Mouse (Mus musculus) liver, postnatal 0 days (tissue): ENCODE data around the gene 4932438H23Rik. TPM values are rescaled to one million over a fixed set of nuclear protein-coding genes. Genes with fewer than 3 reads are reported as not detected.

Experiments
- ATAC-seq: fragments of 200-750 bp; cut with Nextera tagmentation; 2 replicates; pipeline ENCODE4 v1.8.0; 2017; ENCODE audit warnings: mild to moderate bottlenecking, moderate library complexity
- DNase-seq: peaks from one replicate; pipeline ENCODE4 v3.0.0-alpha.2; 2016
- H3K27ac ChIP-seq: fragments of 300-500 bp; sonication (generic); 2 replicates; pipeline ENCODE4 v1.5.1; 2014; ENCODE audit warnings: antibody characterized with exemption, moderate library complexity, mild to moderate bottlenecking, low read depth
- H3K27me3 ChIP-seq: fragments of 300-500 bp; sonication (generic); 2 replicates; pipeline ENCODE4 v1.6.1; 2014; ENCODE audit warnings: low read length, control low read depth, mixed read lengths; ENCODE audit not compliant: insufficient read depth
- H3K36me3 ChIP-seq: fragments of 300-500 bp; sonication (generic); replicated peaks from 2 replicates; pipeline ENCODE4 v1.6.1; 2014; ENCODE audit warnings: mild to moderate bottlenecking, control low read depth, low read length, moderate library complexity, mixed read lengths; ENCODE audit not compliant: insufficient read depth
- H3K4me1 ChIP-seq: fragments of 300-500 bp; sonication (generic); 2 replicates; pipeline ENCODE4 v1.6.1; 2014; ENCODE audit warnings: antibody characterized with exemption, mild to moderate bottlenecking, control low read depth; ENCODE audit not compliant: insufficient read depth
- H3K4me2 ChIP-seq: fragments of 300-500 bp; sonication (generic); 2 replicates; pipeline ENCODE4 v1.6.1; 2014; ENCODE audit warnings: low read depth, mild to moderate bottlenecking, low read length, moderate library complexity, mixed read lengths
- H3K4me3 ChIP-seq: fragments of 300-500 bp; sonication (generic); 2 replicates; pipeline ENCODE4 v1.5.1; 2014; ENCODE audit warnings: low read depth, low read length
- H3K9ac ChIP-seq: fragments of 300-500 bp; sonication (generic); replicated peaks from 2 replicates; pipeline ENCODE4 v1.6.1; 2014; ENCODE audit warnings: mild to moderate bottlenecking, moderate library complexity
- H3K9me3 ChIP-seq: fragments of 300-500 bp; sonication (generic); 2 replicates; pipeline ENCODE4 v1.6.1; 2016; ENCODE audit warnings: mild to moderate bottlenecking, control low read depth, low read length, mixed read lengths
- CTCF ChIP-seq: sonication (generic); IDR thresholded peaks from 2 replicates; pipeline ENCODE4 v1.5.1; 2016; ENCODE audit warnings: antibody characterized with exemption, low read depth
- EP300 ChIP-seq: IDR thresholded peaks from 2 replicates; pipeline ENCODE4 v1.6.1; 2016; ENCODE audit warnings: antibody characterized with exemption, low read depth, mild to moderate bottlenecking
- WGBS: fragments of 180-500 bp; shearing (Covaris S2); extraction: QIAGEN DNeasy Blood & Tissue Kit; methylation state at CpG from one replicate; pipeline ENCODE4 v1.1.7; 2014; ENCODE audit not compliant: insufficient replicate concordance; 5-methylcytosine and 5-hydroxymethylcytosine counted together
- polyA plus RNA-seq: library from polyadenylated mRNA; unstranded; fragments of >200 nt; fragmentation: Nextera tagmentation; extraction: Ambion mirVana; gene quantifications from 2 replicates; pipeline ENCODE4 v1.2.1, GENCODE M21; 2015

Gene 4932438H23Rik
- polyA plus RNA-seq, 1 experiment from 2014 or later, result not detected

- no peak for TF ChIP-seq CTCF
- no peak for TF ChIP-seq EP300
- DNase-seq (no peak), ATAC-seq (no peak)
- Histone ChIP-seq H3K4me2 (no peak overlapping the region), H3K9me3 (no peaks in the 10 kb centered on the region), H3K27me3 (0 out of 2 replicates have a peak, but pooled peaks cover 10% of the 10 kb centered on the region), H3K36me3 (no peaks in the 10 kb centered on the region), H3K27ac (no peak overlapping the region), H3K9ac (no peak overlapping the region), H3K4me1 (no peaks in the 10 kb centered on the region), H3K4me3 (no peak overlapping the region)
- WGBS, result 44% methylated on average over 13 of the region's 13 CpGs
Observed at GRCm38 (mm10) chr16:91105481-91106051, 10.6 kb upstream of the 4932438H23Rik start.

DNA sequence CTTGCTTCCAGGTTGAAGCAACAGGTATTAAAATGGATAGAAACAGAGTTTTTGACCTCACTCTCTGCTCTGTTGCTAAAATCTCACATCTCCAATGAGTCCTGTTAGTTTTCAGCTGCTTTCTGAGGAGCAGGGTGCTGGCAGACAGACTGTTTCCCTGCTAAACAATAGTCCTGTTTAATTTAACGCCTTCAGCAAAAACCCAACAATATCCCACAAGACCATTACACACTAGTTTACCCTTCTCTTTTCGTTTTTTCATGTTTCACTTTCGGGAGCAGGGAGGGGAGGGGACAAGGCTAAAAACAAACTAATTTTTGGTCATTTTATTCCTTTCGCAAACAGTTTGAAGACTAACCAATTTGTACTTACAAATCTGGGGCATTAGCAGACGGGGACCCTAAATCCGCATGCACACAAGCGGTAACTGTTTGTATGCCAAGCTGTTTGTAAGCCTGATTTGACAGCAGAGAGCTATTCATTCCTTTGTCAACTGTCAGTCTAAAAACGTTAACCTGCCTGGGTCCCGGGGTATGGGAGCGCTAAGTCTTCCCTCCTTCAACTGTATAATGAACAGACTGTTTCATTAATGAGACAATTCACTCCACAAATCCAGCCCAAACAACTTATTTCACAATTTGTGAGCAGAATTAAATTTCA lies 10.0 kb upstream of the 4932438H23Rik start:
- Histone ChIP-seq H3K4me3 (no peak overlapping the region), H3K27ac (no peak overlapping the region), H3K27me3 (0 out of 2 replicates have a peak, but pooled peaks cover 10% of the 10 kb centered on the region), H3K9me3 (no peaks in the 10 kb centered on the region), H3K36me3 (no peaks in the 10 kb centered on the region), H3K4me2 (no peak overlapping the region), H3K4me1 (no peaks in the 10 kb centered on the region), H3K9ac (no peak overlapping the region)
- no peak for ATAC-seq
- no peak for DNase-seq
- WGBS, result 46% methylated on average over 10 of the region's 10 CpGs
- TF ChIP-seq EP300 (no peak), CTCF (no peak)

- TF ChIP-seq CTCF (no peak), EP300 (no peak)
- no peak for ATAC-seq
- 0 out of 2 replicates have a peak, but pooled peaks cover 8% of the 10 kb centered on the region for H3K27me3 ChIP-seq
- H3K36me3 ChIP-seq, result no peaks in the 10 kb centered on the region
- no peaks in the 10 kb centered on the region for H3K9me3 ChIP-seq
- 76% methylated on average over 14 of the region's 14 CpGs for WGBS
- H3K4me2 ChIP-seq, result no peak overlapping the region
- H3K9ac ChIP-seq, result no peak overlapping the region
- H3K27ac ChIP-seq, result no peak overlapping the region
- no peak for DNase-seq
- H3K4me3 ChIP-seq, result no peak overlapping the region
- no peaks in the 10 kb centered on the region for H3K4me1 ChIP-seq
Observed at GRCm38 (mm10) chr16:91103386-91103785, 8.5 kb upstream of the 4932438H23Rik start.

DNA sequence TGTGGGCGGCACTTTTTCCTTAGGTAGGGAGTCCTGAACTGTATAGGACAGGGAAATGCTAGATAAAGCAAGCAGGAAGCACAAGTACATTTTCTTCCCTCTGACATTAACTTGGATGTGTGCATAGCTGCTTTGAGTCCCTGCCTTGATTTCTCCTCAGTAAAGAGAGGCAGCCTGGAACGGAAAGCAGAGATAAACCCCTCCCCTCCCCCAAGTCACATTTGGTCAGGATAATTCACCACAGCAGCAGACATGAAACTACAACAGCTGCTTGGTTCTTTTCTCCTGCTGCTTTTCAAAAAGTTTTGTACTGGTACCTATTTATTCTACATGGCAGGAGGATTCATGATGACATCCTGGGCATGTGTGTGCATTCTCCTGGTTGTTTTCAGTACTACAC lies 5.6 kb upstream of the 4932438H23Rik start:
- TF ChIP-seq CTCF (no peak), EP300 (no peak)
- Histone ChIP-seq H3K4me3 (no peak overlapping the region), H3K4me1 (no peaks in the 10 kb centered on the region), H3K27ac (no peak overlapping the region), H3K9ac (no peak overlapping the region), H3K9me3 (no peaks in the 10 kb centered on the region), H3K4me2 (no peak overlapping the region), H3K36me3 (no peaks in the 10 kb centered on the region), H3K27me3 (0 out of 2 replicates have a peak, but pooled peaks cover 7% of the 10 kb centered on the region)
- WGBS, result 57% methylated on average over 2 of the region's 2 CpGs
- DNase-seq, result no peak
- no peak for ATAC-seq

DNA sequence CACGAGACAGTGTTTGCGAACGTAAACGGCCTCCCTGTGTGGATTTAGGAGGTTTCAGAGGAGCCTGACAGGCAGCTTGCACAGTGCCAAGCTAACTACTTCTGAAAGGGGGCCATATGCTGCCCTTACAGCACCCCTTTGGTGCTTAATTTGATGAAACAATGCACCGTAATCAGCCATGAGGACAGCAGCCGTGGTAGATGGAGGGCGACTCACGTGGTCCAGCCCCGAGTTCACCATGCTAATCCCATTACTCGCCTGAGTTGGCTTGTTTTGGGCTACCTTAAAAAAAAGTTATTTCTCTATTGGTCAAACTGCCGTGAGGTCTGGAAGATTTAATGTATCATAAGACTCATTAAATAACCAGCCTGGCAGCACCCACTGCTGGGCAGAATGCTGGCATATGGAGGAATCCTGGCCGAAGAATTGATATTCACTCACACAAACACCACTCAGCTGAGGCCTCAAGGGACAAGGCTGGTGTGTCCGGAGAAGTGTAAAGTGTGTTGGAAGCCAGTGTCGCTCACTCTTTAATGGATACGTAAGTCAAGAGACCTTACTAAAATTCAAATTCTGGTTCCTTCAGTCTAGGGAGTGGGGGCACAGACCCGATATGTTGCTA lies 4.6 kb upstream of the 4932438H23Rik start:
- no peak overlapping the region for H3K9ac ChIP-seq
- no peak overlapping the region for H3K27ac ChIP-seq
- DNase-seq, result no peak
- peaks cover 5% of the 10 kb centered on the region; the same call in 1 of the 2 replicates for H3K27me3 ChIP-seq
- no peak overlapping the region for H3K4me3 ChIP-seq
- WGBS, result 77% methylated on average over 16 of the region's 16 CpGs
- TF ChIP-seq CTCF (no peak), EP300 (no peak)
- H3K36me3 ChIP-seq, result no peaks in the 10 kb centered on the region
- no peaks in the 10 kb centered on the region for H3K9me3 ChIP-seq
- no peaks in the 10 kb centered on the region for H3K4me1 ChIP-seq
- no peak for ATAC-seq
- H3K4me2 ChIP-seq, result no peak overlapping the region

- Histone ChIP-seq H3K27me3 (no peaks in the 10 kb centered on the region; the same call in 1 of the 2 replicates), H3K9me3 (no peaks in the 10 kb centered on the region), H3K36me3 (no peaks in the 10 kb centered on the region), H3K4me2 (no peak overlapping the region), H3K4me1 (no peaks in the 10 kb centered on the region), H3K9ac (no peak overlapping the region), H3K4me3 (no peak overlapping the region), H3K27ac (no peak overlapping the region)
- WGBS, result 74% methylated on average over 11 of the region's 11 CpGs
- ATAC-seq (no peak), DNase-seq (no peak)
- TF ChIP-seq CTCF (no peak), EP300 (no peak)
Observed at GRCm38 (mm10) chr16:91097858-91098257, 2.9 kb upstream of the 4932438H23Rik start.
